Mouse (Mus musculus) liver, embryonic 15.5 days (tissue): ENCODE measurements around the gene Ap1m2. TPM values are rescaled to one million over a fixed set of nuclear protein-coding genes. Genes with fewer than 3 reads are reported as not detected.
"Not testable (repeated sequence)": the region's sequence is repeated elsewhere in the genome, so short reads cannot be mapped to it uniquely, and the experiment has no call there.

Source experiments
- ATAC-seq: fragments of 200-750 bp; cut with Nextera tagmentation; 2 replicates; pipeline ENCODE4 v1.8.0; 2017; ENCODE audit warnings: moderate number of reproducible peaks, mild to moderate bottlenecking, moderate library complexity; ENCODE audit not compliant: insufficient read depth
- H3K27ac ChIP-seq: fragments of 300-500 bp; sonication (generic); replicated peaks from 2 replicates; pipeline ENCODE4 v1.5.1; 2015; ENCODE audit warnings: mild to moderate bottlenecking, inconsistent platforms
- H3K27me3 ChIP-seq: fragments of 300-500 bp; sonication (generic); 2 replicates; pipeline ENCODE4 v1.6.1; 2015; ENCODE audit warnings: mild to moderate bottlenecking, inconsistent platforms
- H3K36me3 ChIP-seq: fragments of 300-500 bp; sonication (generic); replicated peaks from 2 replicates; pipeline ENCODE4 v1.6.1; 2015; ENCODE audit warnings: moderate library complexity, mild to moderate bottlenecking, inconsistent platforms
- H3K4me1 ChIP-seq: fragments of 300-500 bp; sonication (generic); replicated peaks from 2 replicates; pipeline ENCODE4 v1.6.1; 2015; ENCODE audit warnings: inconsistent platforms
- H3K4me2 ChIP-seq: fragments of 300-500 bp; sonication (generic); 2 replicates; pipeline ENCODE4 v1.6.1; 2015; ENCODE audit warnings: moderate library complexity, mild to moderate bottlenecking, inconsistent platforms
- H3K4me3 ChIP-seq: fragments of 300-500 bp; sonication (generic); replicated peaks from 2 replicates; pipeline ENCODE4 v1.5.1; 2015; ENCODE audit warnings: mild to moderate bottlenecking, inconsistent platforms
- H3K9ac ChIP-seq: fragments of 300-500 bp; sonication (generic); 2 replicates; pipeline ENCODE4 v1.6.1; 2015; ENCODE audit warnings: moderate library complexity, mild to moderate bottlenecking, inconsistent platforms
- H3K9me3 ChIP-seq: fragments of 300-500 bp; sonication (generic); replicated peaks from 2 replicates; pipeline ENCODE4 v1.6.1; 2016; ENCODE audit warnings: inconsistent platforms
- WGBS: fragments of 180-500 bp; shearing (Covaris S2); methylation state at CpG from one replicate; pipeline ENCODE4 v1.1.7; 2015; ENCODE audit warnings: mixed read lengths; ENCODE audit not compliant: insufficient replicate concordance; 5-methylcytosine and 5-hydroxymethylcytosine counted together
- polyA plus RNA-seq: library from polyadenylated mRNA; unstranded; fragments of >200 nt; fragmentation: Nextera tagmentation; extraction: Ambion mirVana; gene quantifications from 2 replicates; pipeline ENCODE4 v1.2.1, GENCODE M21; 2015

Gene Ap1m2
- polyA plus RNA-seq, 1 experiment from 2014 or later = 0.28 TPM

- Histone ChIP-seq H3K4me1 (peaks cover 38% of the 10 kb centered on the region), H3K9me3 (no peaks in the 10 kb centered on the region), H3K27ac (no peak overlapping the region), H3K9ac (no peak overlapping the region), H3K4me2 (no peak overlapping the region), H3K4me3 (no peak overlapping the region), H3K27me3 (peaks cover 11% of the 10 kb centered on the region; the same call in 1 of the 2 replicates), H3K36me3 (no peaks in the 10 kb centered on the region)
- WGBS = 57% methylated on average over 6 of the region's 6 CpGs
- no peak for ATAC-seq
Observed at GRCm38 (mm10) chr9:21260491-21261040, 51.6 kb downstream of the Ap1m2 start.

- H3K27ac ChIP-seq, H3K4me2 ChIP-seq, H3K36me3 ChIP-seq, H3K4me3 ChIP-seq, H3K9ac ChIP-seq, H3K4me1 ChIP-seq, H3K9me3 ChIP-seq, ATAC-seq: not testable (repeated sequence)
- WGBS = 47% methylated on average over 4 of the region's 4 CpGs
- peaks cover 37% of the 10 kb centered on the region for H3K27me3 ChIP-seq
Observed at GRCm38 (mm10) chr9:21256349-21256748, 55.8 kb downstream of the Ap1m2 start.

GRCm38 (mm10) chr9:21254690-21255089 is 57.4 kb downstream of the Ap1m2 start:
- Histone ChIP-seq H3K4me3 (no peak overlapping the region), H3K4me1 (peaks cover 9% of the 10 kb centered on the region), H3K36me3 (no peaks in the 10 kb centered on the region), H3K4me2 (no peak overlapping the region), H3K27me3 (peaks cover 54% of the 10 kb centered on the region), H3K27ac (no peak overlapping the region), H3K9me3 (no peaks in the 10 kb centered on the region), H3K9ac (no peak overlapping the region)
- no peak for ATAC-seq

GRCm38 (mm10) chr9:21251116-21251735 is 60.9 kb downstream of the Ap1m2 start:
- peaks cover 24% of the 10 kb centered on the region for H3K4me1 ChIP-seq
- no peak overlapping the region for H3K27ac ChIP-seq
- no peak overlapping the region for H3K4me3 ChIP-seq
- no peaks in the 10 kb centered on the region for H3K9me3 ChIP-seq
- no peak overlapping the region for H3K4me2 ChIP-seq
- no peak for ATAC-seq
- peaks cover 78% of the 10 kb centered on the region for H3K27me3 ChIP-seq
- no peak overlapping the region for H3K9ac ChIP-seq
- H3K36me3 ChIP-seq = no peaks in the 10 kb centered on the region
- WGBS = 66% methylated on average over 13 of the region's 13 CpGs

GRCm38 (mm10) chr9:21250509-21250908 is 61.6 kb downstream of the Ap1m2 start:
- Histone ChIP-seq H3K4me2 (no peak overlapping the region), H3K9ac (no peak overlapping the region), H3K4me3 (no peak overlapping the region), H3K27ac (no peak overlapping the region), H3K4me1 (peaks cover 25% of the 10 kb centered on the region), H3K36me3 (no peaks in the 10 kb centered on the region), H3K27me3 (peaks cover 85% of the 10 kb centered on the region), H3K9me3 (no peaks in the 10 kb centered on the region)
- no peak for ATAC-seq
- WGBS = 35% methylated on average over 2 of the region's 2 CpGs

GRCm38 (mm10) chr9:21249629-21250508 is 62.3 kb downstream of the Ap1m2 start:
- Histone ChIP-seq H3K27me3 (peaks cover 91% of the 10 kb centered on the region), H3K27ac (no peak overlapping the region), H3K9ac (no peak overlapping the region), H3K9me3 (no peaks in the 10 kb centered on the region), H3K4me1 (peaks cover 31% of the 10 kb centered on the region), H3K36me3 (no peaks in the 10 kb centered on the region), H3K4me2 (0 out of 2 replicates have a peak overlapping the region, but pooled peaks have one; percentile 3), H3K4me3 (no peak overlapping the region)
- ATAC-seq = peak; percentile 32; the same call in 1 of the 2 replicates
- WGBS = 22% methylated on average over 17 of the region's 17 CpGs

DNA sequence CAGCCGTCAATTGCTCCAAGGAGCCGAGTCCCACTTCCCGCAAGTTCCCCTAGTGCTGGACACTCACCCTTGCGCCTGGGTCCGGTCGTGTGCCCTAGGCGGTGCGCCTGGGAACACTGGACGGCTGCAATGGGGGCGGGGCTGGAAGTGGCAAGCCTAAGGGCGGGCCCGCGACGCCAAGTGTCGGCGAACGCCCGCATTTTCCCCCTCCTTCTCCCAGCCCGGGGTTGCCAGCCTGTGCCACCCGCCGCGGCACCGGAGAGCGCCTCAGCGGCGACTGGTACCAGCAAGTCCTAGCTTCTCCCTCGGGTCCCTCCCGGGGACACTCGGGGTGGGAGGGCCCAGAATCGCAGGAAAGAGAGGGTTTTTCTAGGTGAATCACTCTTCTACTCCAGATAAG is 63.8 kb downstream of the Ap1m2 start, which contains the start of gene S1pr5:
TSS of gene S1pr5 (minus strand) at position 118 of the 400 bp plus-strand sequence.
- Histone ChIP-seq H3K4me3 (peak within 1 kb of the TSS; percentile 32), H3K36me3 (no peaks in the 10 kb centered on the region), H3K4me2 (peak within 1 kb of the TSS; percentile 59), H3K27me3 (peaks cover 100% of the 10 kb centered on the region), H3K27ac (no peak within 1 kb of the TSS), H3K9ac (no peak within 1 kb of the TSS), H3K9me3 (no peaks in the 10 kb centered on the region), H3K4me1 (peaks cover 43% of the 10 kb centered on the region)
- 3% methylated on average over 30 of the region's 30 CpGs for whole genome bisulfite sequencing
- no peak for ATAC-seq

- Histone ChIP-seq H3K4me1 (peaks cover 46% of the 10 kb centered on the region), H3K9me3 (no peaks in the 10 kb centered on the region), H3K36me3 (no peaks in the 10 kb centered on the region), H3K4me3 (no peak overlapping the region), H3K27ac (no peak overlapping the region), H3K27me3 (peaks cover 99% of the 10 kb centered on the region), H3K4me2 (no peak overlapping the region), H3K9ac (no peak overlapping the region)
- ATAC-seq = no peak
- 74% methylated on average over 1 of the region's 1 CpGs for WGBS
Observed at GRCm38 (mm10) chr9:21246342-21246741, 65.8 kb downstream of the Ap1m2 start.

- WGBS = 5% methylated on average over 16 of the region's 16 CpGs
- H3K9ac ChIP-seq = no peak overlapping the region
- H3K36me3 ChIP-seq = no peaks in the 10 kb centered on the region
- peaks cover 50% of the 10 kb centered on the region for H3K4me1 ChIP-seq
- H3K27me3 ChIP-seq = peaks cover 87% of the 10 kb centered on the region
- no peaks in the 10 kb centered on the region for H3K9me3 ChIP-seq
- no peak for ATAC-seq
- H3K4me2 ChIP-seq = peak overlapping the region; percentile 67
- peak overlapping the region; percentile 42 for H3K4me3 ChIP-seq
- no peak overlapping the region for H3K27ac ChIP-seq
Observed at GRCm38 (mm10) chr9:21245113-21245487, 67.0 kb downstream of the Ap1m2 start.

GRCm38 (mm10) chr9:21244428-21245112 is 67.6 kb downstream of the Ap1m2 start:
- 2% methylated on average over 72 of the region's 72 CpGs for WGBS
- peak overlapping the region; percentile 42 for H3K4me3 ChIP-seq
- no peak overlapping the region for H3K27ac ChIP-seq
- H3K9me3 ChIP-seq = no peaks in the 10 kb centered on the region
- peaks cover 50% of the 10 kb centered on the region for H3K4me1 ChIP-seq
- H3K9ac ChIP-seq = no peak overlapping the region
- H3K4me2 ChIP-seq = peak overlapping the region; percentile 67
- no peak for ATAC-seq
- H3K36me3 ChIP-seq = no peaks in the 10 kb centered on the region
- H3K27me3 ChIP-seq = peaks cover 82% of the 10 kb centered on the region
